Comparison of ENCODE assay signal across 8 mouse cellular contexts in genomic region chr9:121760271-121761090, GRCm38 (mm10). TPM values are rescaled to one million over a fixed set of nuclear protein-coding genes. Genes with fewer than 3 reads are reported as not detected.
DNase-seq lines count a peak whose midpoint lies in the region; ATAC-seq lines count a peak whose summit lies in the region.

No protein-coding gene starts in this region.

- DNase-seq in Muller cell, postnatal 12 days (ENCODE audit: inconsistent ontology term) = peak; percentile 94
- peak; percentile 78 to 83 for DNase-seq in heart, postnatal 14 days
- peak; percentile 72 to 77 for DNase-seq in kidney, postnatal 36 days
- DNase-seq in lung, postnatal 10 days = peak; percentile 92
- peak; percentile 61 for DNase-seq in right cerebral cortex, adult 18-20 months
- DNase-seq in spleen, postnatal 14 days (ENCODE audit: low spot score in 2 of 2) = no peak

- H3K9ac ChIP-seq in forebrain, embryonic 12.5 days = peak overlapping the region; percentile 94

- intact Hi-C loops in heart, postnatal 14 days (cut with DNase I) = loop anchor here (5.0 kb wide), 1 partner anchor 72 kb away; no protein-coding TSS in a partner anchor

- ATAC-seq in forebrain, embryonic 12.5 days (ENCODE audit: low FRiP score) = peak; percentile 58

- peak overlapping the region; percentile 94 for H3K4me3 ChIP-seq in brown adipose tissue, adult 24 weeks (ENCODE audit: insufficient read depth, low read depth, low read length)
- peak overlapping the region; percentile 84 for H3K4me3 ChIP-seq in forebrain, embryonic 12.5 days (replicated peaks)

- H3K4me1 ChIP-seq in brown adipose tissue, adult 24 weeks (ENCODE audit: control insufficient read depth, insufficient read depth, insufficient read length, low read length) = no peaks in the 10 kb centered on the region; the same call in 1 of the 2 replicates
- H3K4me1 ChIP-seq in forebrain, embryonic 12.5 days = peaks cover 40% of the 10 kb centered on the region

- H3K36me3 ChIP-seq in forebrain, embryonic 12.5 days (replicated peaks) = peaks cover 44% of the 10 kb centered on the region

- H3K9me3 ChIP-seq in forebrain, embryonic 12.5 days = no peaks in the 10 kb centered on the region

- H3K4me2 ChIP-seq in forebrain, embryonic 12.5 days = peak overlapping the region; percentile 97

- whole genome bisulfite sequencing in forebrain, embryonic 12.5 days = 2% methylated on average over 43 of the region's 43 CpGs

- H3K27me3 ChIP-seq in forebrain, embryonic 12.5 days = no peaks in the 10 kb centered on the region

- no peak overlapping the region for H3K27ac ChIP-seq in brown adipose tissue, adult 24 weeks (replicated peaks; ENCODE audit: low read depth, low read length)
- peak overlapping the region; percentile 94 for H3K27ac ChIP-seq in forebrain, embryonic 12.5 days

RNA-seq across cellular contexts. Expression of gene Zfp651, which starts 1.4 kb away (rescaled TPM):
- 8.7 and 10.4 TPM in 2 replicates for polyA plus RNA-seq in brown adipose tissue, adult 24 weeks (2012; ENCODE audit: insufficient read depth, insufficient read length, missing spikeins)
- 9.5 and 10.8 TPM in 2 replicates for polyA plus RNA-seq in forebrain, embryonic 12.5 days (2016; fragmentation: Nextera tagmentation; extraction: Ambion mirVana)
- total RNA-seq in heart, postnatal 14 days (2021) = 10 to 100 TPM; 89.4 to 91.9 TPM

RNA-seq across cellular contexts. Expression of gene Klhl40, which starts 16.9 kb away (rescaled TPM):
- polyA plus RNA-seq in brown adipose tissue, adult 24 weeks (2012; ENCODE audit: insufficient read depth, insufficient read length, missing spikeins) = 1.4 and 2.2 TPM in 2 replicates
- polyA plus RNA-seq in forebrain, embryonic 12.5 days (2016; fragmentation: Nextera tagmentation; extraction: Ambion mirVana) = 0.28 TPM in 1 of 2 replicates, not detected in the other
- total RNA-seq in heart, postnatal 14 days (2021) = 1 to 10 TPM; 6.7 to 6.8 TPM

RNA-seq across cellular contexts. Expression of gene Hhatl, which starts 31.8 kb away (rescaled TPM):
- polyA plus RNA-seq in brown adipose tissue, adult 24 weeks (2012; ENCODE audit: insufficient read depth, insufficient read length, missing spikeins) = 1.7 and 2.4 TPM in 2 replicates
- polyA plus RNA-seq in forebrain, embryonic 12.5 days (2016; fragmentation: Nextera tagmentation; extraction: Ambion mirVana) = not detected in 2 replicates
- 100 to 1,000 TPM; 118 to 123 TPM for total RNA-seq in heart, postnatal 14 days (2021)

RNA-seq across cellular contexts. Expression of gene Nktr, which starts 41.5 kb away (rescaled TPM):
- polyA plus RNA-seq in brown adipose tissue, adult 24 weeks (2012; ENCODE audit: insufficient read depth, insufficient read length, missing spikeins) = 20.7 and 21.6 TPM in 2 replicates
- polyA plus RNA-seq in forebrain, embryonic 12.5 days (2016; fragmentation: Nextera tagmentation; extraction: Ambion mirVana) = 75.7 and 78.2 TPM in 2 replicates
- total RNA-seq in heart, postnatal 14 days (2021) = 10 to 100 TPM; 44.8 to 46.5 TPM

RNA-seq across cellular contexts. Expression of gene Ss18l2, which starts 50.4 kb away (rescaled TPM):
- polyA plus RNA-seq in brown adipose tissue, adult 24 weeks (2012; ENCODE audit: insufficient read depth, insufficient read length, missing spikeins) = 149 and 182 TPM in 2 replicates
- 97.5 and 104 TPM in 2 replicates for polyA plus RNA-seq in forebrain, embryonic 12.5 days (2016; fragmentation: Nextera tagmentation; extraction: Ambion mirVana)
- total RNA-seq in heart, postnatal 14 days (2021) = 100 to 1,000 TPM; 128 to 131 TPM

Comparison
In these comparisons a context has a peak if more than half of its experiments do, and no peak if none do; other contexts are left out.
1. DNase-seq: peak in Muller cell, postnatal 12 days (single experiment), heart, postnatal 14 days (2 of 2), kidney, postnatal 36 days (2 of 2), lung, postnatal 10 days (single experiment) and right cerebral cortex, adult 18-20 months (single experiment); none in spleen, postnatal 14 days (0 of 2).